Mouse (Mus musculus) liver, postnatal 0 days (tissue): Measurements from ENCODE around the gene Sap30bp. TPM values are rescaled to one million over a fixed set of nuclear protein-coding genes. Genes with fewer than 3 reads are reported as not detected.

Experiments
- ATAC-seq: fragments of 200-750 bp; cut with Nextera tagmentation; 2 replicates; pipeline ENCODE4 v1.8.0; 2017; ENCODE audit warnings: mild to moderate bottlenecking, moderate library complexity
- DNase-seq: peaks from one replicate; pipeline ENCODE4 v3.0.0-alpha.2; 2016
- H3K27ac ChIP-seq: fragments of 300-500 bp; sonication (generic); 2 replicates; pipeline ENCODE4 v1.5.1; 2014; ENCODE audit warnings: antibody characterized with exemption, moderate library complexity, mild to moderate bottlenecking, low read depth
- H3K27me3 ChIP-seq: fragments of 300-500 bp; sonication (generic); 2 replicates; pipeline ENCODE4 v1.6.1; 2014; ENCODE audit warnings: low read length, control low read depth, mixed read lengths; ENCODE audit not compliant: insufficient read depth
- H3K36me3 ChIP-seq: fragments of 300-500 bp; sonication (generic); replicated peaks from 2 replicates; pipeline ENCODE4 v1.6.1; 2014; ENCODE audit warnings: mild to moderate bottlenecking, control low read depth, low read length, moderate library complexity, mixed read lengths; ENCODE audit not compliant: insufficient read depth
- H3K4me1 ChIP-seq: fragments of 300-500 bp; sonication (generic); 2 replicates; pipeline ENCODE4 v1.6.1; 2014; ENCODE audit warnings: antibody characterized with exemption, mild to moderate bottlenecking, control low read depth; ENCODE audit not compliant: insufficient read depth
- H3K4me2 ChIP-seq: fragments of 300-500 bp; sonication (generic); 2 replicates; pipeline ENCODE4 v1.6.1; 2014; ENCODE audit warnings: low read depth, mild to moderate bottlenecking, low read length, moderate library complexity, mixed read lengths
- H3K4me3 ChIP-seq: fragments of 300-500 bp; sonication (generic); 2 replicates; pipeline ENCODE4 v1.5.1; 2014; ENCODE audit warnings: low read depth, low read length
- H3K9ac ChIP-seq: fragments of 300-500 bp; sonication (generic); replicated peaks from 2 replicates; pipeline ENCODE4 v1.6.1; 2014; ENCODE audit warnings: mild to moderate bottlenecking, moderate library complexity
- H3K9me3 ChIP-seq: fragments of 300-500 bp; sonication (generic); 2 replicates; pipeline ENCODE4 v1.6.1; 2016; ENCODE audit warnings: mild to moderate bottlenecking, control low read depth, low read length, mixed read lengths
- CTCF ChIP-seq: sonication (generic); IDR thresholded peaks from 2 replicates; pipeline ENCODE4 v1.5.1; 2016; ENCODE audit warnings: antibody characterized with exemption, low read depth
- EP300 ChIP-seq: IDR thresholded peaks from 2 replicates; pipeline ENCODE4 v1.6.1; 2016; ENCODE audit warnings: antibody characterized with exemption, low read depth, mild to moderate bottlenecking
- WGBS: fragments of 180-500 bp; shearing (Covaris S2); extraction: QIAGEN DNeasy Blood & Tissue Kit; methylation state at CpG from one replicate; pipeline ENCODE4 v1.1.7; 2014; ENCODE audit not compliant: insufficient replicate concordance; 5-methylcytosine and 5-hydroxymethylcytosine counted together
- polyA plus RNA-seq: library from polyadenylated mRNA; unstranded; fragments of >200 nt; fragmentation: Nextera tagmentation; extraction: Ambion mirVana; gene quantifications from 2 replicates; pipeline ENCODE4 v1.2.1, GENCODE M21; 2015

Gene Sap30bp
- polyA plus RNA-seq, 1 experiment from 2014 or later = 15.4 TPM

GRCm38 (mm10) chr11:115999538-116000143, 66.6 kb downstream of the Sap30bp start:
- Histone ChIP-seq H3K27ac (no peak overlapping the region), H3K4me1 (peaks cover 5% of the 10 kb centered on the region), H3K4me2 (no peak overlapping the region), H3K9me3 (no peaks in the 10 kb centered on the region), H3K36me3 (no peaks in the 10 kb centered on the region), H3K4me3 (no peak overlapping the region), H3K9ac (no peak overlapping the region), H3K27me3 (0 out of 2 replicates have a peak, but pooled peaks cover 4% of the 10 kb centered on the region)
- ATAC-seq (peak; percentile 19; the same call in 1 of the 2 replicates), DNase-seq (peak; percentile 83)
- TF ChIP-seq EP300 (no peak), CTCF (peak; percentile 74)
- 9% methylated on average over 14 of the region's 14 CpGs for WGBS

GRCm38 (mm10) chr11:116000607-116001006, 67.5 kb downstream of the Sap30bp start:
- H3K9ac ChIP-seq = no peak overlapping the region
- H3K4me3 ChIP-seq = no peak overlapping the region
- peaks cover 15% of the 10 kb centered on the region for H3K4me1 ChIP-seq
- no peaks in the 10 kb centered on the region for H3K36me3 ChIP-seq
- 71% methylated on average over 10 of the region's 10 CpGs for WGBS
- H3K27ac ChIP-seq = no peak overlapping the region
- H3K9me3 ChIP-seq = no peaks in the 10 kb centered on the region
- no peak overlapping the region for H3K4me2 ChIP-seq
- no peak for TF ChIP-seq EP300
- TF ChIP-seq CTCF = no peak
- 0 out of 2 replicates have a peak, but pooled peaks cover 4% of the 10 kb centered on the region for H3K27me3 ChIP-seq
- ATAC-seq = no peak
- DNase-seq = no peak

- ATAC-seq = no peak
- 0 out of 2 replicates have a peak, but pooled peaks cover 4% of the 10 kb centered on the region for H3K27me3 ChIP-seq
These were observed 68.6 kb downstream of the Sap30bp start for GRCm38 (mm10) chr11:116001725-116002124.

GRCm38 (mm10) chr11:116002894-116003293, 69.8 kb downstream of the Sap30bp start:
- Histone ChIP-seq H3K27me3 (0 out of 2 replicates have a peak, but pooled peaks cover 4% of the 10 kb centered on the region), H3K4me3 (no peak overlapping the region), H3K27ac (no peak overlapping the region), H3K36me3 (peaks cover 5% of the 10 kb centered on the region; the same call in 1 of the 2 replicates), H3K9ac (no peak overlapping the region), H3K9me3 (no peaks in the 10 kb centered on the region), H3K4me2 (no peak overlapping the region), H3K4me1 (peaks cover 20% of the 10 kb centered on the region)
- DNase-seq = no peak
- TF ChIP-seq EP300 (no peak), CTCF (peak; percentile 22; the same call in 1 of the 2 replicates)
- no peak for ATAC-seq
- WGBS = 79% methylated on average over 3 of the region's 3 CpGs

More at GRCm38 (mm10) chr11:116001725-116002124, 68.6 kb downstream of the Sap30bp start:
- no peak overlapping the region for H3K27ac ChIP-seq
- H3K36me3 ChIP-seq = no peaks in the 10 kb centered on the region
- 59% methylated on average over 6 of the region's 6 CpGs for WGBS
- H3K4me2 ChIP-seq = no peak overlapping the region
- H3K9ac ChIP-seq = no peak overlapping the region
- no peak for DNase-seq
- H3K4me1 ChIP-seq = peaks cover 20% of the 10 kb centered on the region
- no peak overlapping the region for H3K4me3 ChIP-seq
- H3K9me3 ChIP-seq = no peaks in the 10 kb centered on the region
- TF ChIP-seq CTCF (no peak), EP300 (no peak)

GRCm38 (mm10) chr11:116004186-116004823, 71.2 kb downstream of the Sap30bp start:
- Histone ChIP-seq H3K9ac (peak overlapping the region; percentile 65), H3K4me3 (peak overlapping the region; percentile 40), H3K36me3 (peaks cover 14% of the 10 kb centered on the region), H3K4me1 (peaks cover 20% of the 10 kb centered on the region), H3K9me3 (no peaks in the 10 kb centered on the region), H3K27ac (peak overlapping the region; percentile 90), H3K4me2 (peak overlapping the region; percentile 84), H3K27me3 (0 out of 2 replicates have a peak, but pooled peaks cover 4% of the 10 kb centered on the region)
- ATAC-seq (peak; percentile 1), DNase-seq (no peak)
- TF ChIP-seq EP300 = no peak
- no peak for TF ChIP-seq CTCF
- WGBS = 19% methylated on average over 8 of the region's 8 CpGs
